Mouse (Mus musculus) CD8-positive naive resting alpha-beta T cell, adult 2 months (primary cell): ENCODE data around the gene Ccdc155.

Experiments used
- DNase-seq, 2 experiments: peaks; one replicate each; pipeline ENCODE4 v3.0.0; 2022; ENCODE audit warnings: low read depth in 2 of 2, low spot score in 2 of 2

Gene Ccdc155

GRCm38 (mm10) chr7:45228548-45228947 lies 23.9 kb upstream of the Ccdc155 start:
- DNase-seq, result no peak

- no peak for DNase-seq
Observed at GRCm38 (mm10) chr7:45226421-45226820, 21.7 kb upstream of the Ccdc155 start.

- no peak for DNase-seq
Observed at GRCm38 (mm10) chr7:45224826-45225225, 20.1 kb upstream of the Ccdc155 start.

GRCm38 (mm10) chr7:45221680-45222079 lies 17.0 kb upstream of the Ccdc155 start:
- no peak for DNase-seq

GRCm38 (mm10) chr7:45216442-45217183 lies 11.9 kb upstream of the Ccdc155 start:
- DNase-seq, result no peak

- no peak for DNase-seq
Observed at GRCm38 (mm10) chr7:45215673-45216441, 11.2 kb upstream of the Ccdc155 start, which contains the start of gene Tead2. Gene Tead2 (plus strand): TSS chr7:45215753.

- no peak for DNase-seq
Observed at GRCm38 (mm10) chr7:45213708-45214107, 9.0 kb upstream of the Ccdc155 start.

- DNase-seq, result no peak
Observed at GRCm38 (mm10) chr7:45212356-45212755, 7.7 kb upstream of the Ccdc155 start.

GRCm38 (mm10) chr7:45211851-45212251 lies 7.2 kb upstream of the Ccdc155 start, which contains the start of gene Dkkl1:
Gene Dkkl1 (minus strand): TSS chr7:45212147.
- no peak for DNase-seq

- no peak for DNase-seq
Observed at GRCm38 (mm10) chr7:45211070-45211469, 6.4 kb upstream of the Ccdc155 start.

GRCm38 (mm10) chr7:45208260-45208659 lies 3.6 kb upstream of the Ccdc155 start:
- no peak for DNase-seq

- no peak for DNase-seq
Observed at GRCm38 (mm10) chr7:45202654-45203053, 2.0 kb downstream of the Ccdc155 start.

- no peak for DNase-seq
Observed at GRCm38 (mm10) chr7:45198961-45199360, 5.7 kb downstream of the Ccdc155 start.

GRCm38 (mm10) chr7:45198435-45198834 lies 6.3 kb downstream of the Ccdc155 start:
- DNase-seq, result no peak

- no peak for DNase-seq
Observed at GRCm38 (mm10) chr7:45196994-45197393, 7.7 kb downstream of the Ccdc155 start.

- DNase-seq, result no peak
Observed at GRCm38 (mm10) chr7:45196176-45196535, 8.5 kb downstream of the Ccdc155 start.

GRCm38 (mm10) chr7:45195341-45196175 lies 9.1 kb downstream of the Ccdc155 start:
- no peak for DNase-seq

- no peak for DNase-seq
Observed at GRCm38 (mm10) chr7:45193871-45194785, 10.6 kb downstream of the Ccdc155 start.

- no peak for DNase-seq
Observed at GRCm38 (mm10) chr7:45193406-45193805, 11.3 kb downstream of the Ccdc155 start.

GRCm38 (mm10) chr7:45192585-45193310 lies 11.9 kb downstream of the Ccdc155 start:
- no peak for DNase-seq
